Mouse (Mus musculus): Measurements from ENCODE around the gene Ano6. TPM values are rescaled to one million over a fixed set of nuclear protein-coding genes. Genes with fewer than 3 reads are reported as not detected.

Gene Ano6
- polyA plus RNA-seq, 1 experiment = 14.8 TPM

- DNase-seq = no peak
- Histone ChIP-seq H3K4me1 (ENCODE audit: control insufficient read depth, insufficient read depth, low read length) (no peaks in the 10 kb centered on the region; the same call in 1 of the 2 replicates), H3K4me3 (replicated peaks; ENCODE audit: insufficient read depth, low read depth, low read length) (no peak overlapping the region), H3K27me3 (ENCODE audit: control insufficient read depth, insufficient read depth, low read length) (no peaks in the 10 kb centered on the region), H3K27ac (ENCODE audit: insufficient read depth, low read length) (no peak overlapping the region)
- 85% methylated on average over 3 of the region's 3 CpGs for WGBS
- TF ChIP-seq POLR2A (IDR thresholded peaks at IDR 0.05; ENCODE audit: borderline replicate concordance, insufficient read depth, low read length) (no peak), CTCF (IDR thresholded peaks at IDR 0.05; ENCODE audit: borderline replicate concordance, insufficient read depth, low read depth, low read length) (no peak)
Measured at GRCm38 (mm10) chr15:95914963-95915362, 124.3 kb downstream of the Ano6 start.

- 94% methylated on average over 3 of the region's 3 CpGs for WGBS
- no peaks in the 10 kb centered on the region for H3K27me3 ChIP-seq (ENCODE audit: control insufficient read depth, insufficient read depth, low read length)
- H3K4me1 ChIP-seq (ENCODE audit: control insufficient read depth, insufficient read depth, low read length) = no peaks in the 10 kb centered on the region; the same call in 1 of the 2 replicates
- no peak for TF ChIP-seq POLR2A (IDR thresholded peaks at IDR 0.05; ENCODE audit: borderline replicate concordance, insufficient read depth, low read length)
- TF ChIP-seq CTCF (IDR thresholded peaks at IDR 0.05; ENCODE audit: borderline replicate concordance, insufficient read depth, low read depth, low read length) = no peak
- no peak for DNase-seq
- H3K4me3 ChIP-seq (replicated peaks; ENCODE audit: insufficient read depth, low read depth, low read length) = no peak overlapping the region
- H3K27ac ChIP-seq (ENCODE audit: insufficient read depth, low read length) = no peak overlapping the region
Measured at GRCm38 (mm10) chr15:95915477-95915876, 124.8 kb downstream of the Ano6 start.

GRCm38 (mm10) chr15:95917330-95917729 lies 126.7 kb downstream of the Ano6 start:
- WGBS = 90% methylated on average over 3 of the region's 3 CpGs
- no peak overlapping the region for H3K27ac ChIP-seq (ENCODE audit: insufficient read depth, low read length)
- no peaks in the 10 kb centered on the region; the same call in 1 of the 2 replicates for H3K4me1 ChIP-seq (ENCODE audit: control insufficient read depth, insufficient read depth, low read length)
- no peak for DNase-seq
- H3K4me3 ChIP-seq (replicated peaks; ENCODE audit: insufficient read depth, low read depth, low read length) = no peak overlapping the region
- TF ChIP-seq POLR2A (IDR thresholded peaks at IDR 0.05; ENCODE audit: borderline replicate concordance, insufficient read depth, low read length) = no peak
- no peaks in the 10 kb centered on the region for H3K27me3 ChIP-seq (ENCODE audit: control insufficient read depth, insufficient read depth, low read length)

GRCm38 (mm10) chr15:95920047-95920446 lies 129.4 kb downstream of the Ano6 start:
- DNase-seq = no peak
- no peaks in the 10 kb centered on the region for H3K27me3 ChIP-seq (ENCODE audit: control insufficient read depth, insufficient read depth, low read length)

GRCm38 (mm10) chr15:95921072-95921471 lies 130.4 kb downstream of the Ano6 start:
- H3K4me1 ChIP-seq (ENCODE audit: control insufficient read depth, insufficient read depth, low read length) = no peaks in the 10 kb centered on the region; the same call in 1 of the 2 replicates
- no peak for DNase-seq
- TF ChIP-seq POLR2A (IDR thresholded peaks at IDR 0.05; ENCODE audit: borderline replicate concordance, insufficient read depth, low read length) = no peak
- no peak for TF ChIP-seq CTCF (IDR thresholded peaks at IDR 0.05; ENCODE audit: borderline replicate concordance, insufficient read depth, low read depth, low read length)
- WGBS = 89% methylated on average over 3 of the region's 3 CpGs
- H3K4me3 ChIP-seq (replicated peaks; ENCODE audit: insufficient read depth, low read depth, low read length) = no peak overlapping the region
- H3K27me3 ChIP-seq (ENCODE audit: control insufficient read depth, insufficient read depth, low read length) = no peaks in the 10 kb centered on the region
- no peak overlapping the region for H3K27ac ChIP-seq (ENCODE audit: insufficient read depth, low read length)

More at GRCm38 (mm10) chr15:95920047-95920446, 129.4 kb downstream of the Ano6 start:
- whole genome bisulfite sequencing = 20% methylated on average over 9 of the region's 9 CpGs
- no peak for TF ChIP-seq CTCF (IDR thresholded peaks at IDR 0.05; ENCODE audit: borderline replicate concordance, insufficient read depth, low read depth, low read length)
- TF ChIP-seq POLR2A (IDR thresholded peaks at IDR 0.05; ENCODE audit: borderline replicate concordance, insufficient read depth, low read length) = no peak
- no peak overlapping the region for H3K27ac ChIP-seq (ENCODE audit: insufficient read depth, low read length)
- H3K4me1 ChIP-seq (ENCODE audit: control insufficient read depth, insufficient read depth, low read length) = no peaks in the 10 kb centered on the region; the same call in 1 of the 2 replicates
- H3K4me3 ChIP-seq (replicated peaks; ENCODE audit: insufficient read depth, low read depth, low read length) = no peak overlapping the region

GRCm38 (mm10) chr15:95921639-95922038 lies 131.0 kb downstream of the Ano6 start:
- TF ChIP-seq POLR2A (IDR thresholded peaks at IDR 0.05; ENCODE audit: borderline replicate concordance, insufficient read depth, low read length) (no peak), CTCF (IDR thresholded peaks at IDR 0.05; ENCODE audit: borderline replicate concordance, insufficient read depth, low read depth, low read length) (no peak)
- H3K4me3 ChIP-seq (replicated peaks; ENCODE audit: insufficient read depth, low read depth, low read length) = no peak overlapping the region
- no peak for DNase-seq
- no peaks in the 10 kb centered on the region for H3K27me3 ChIP-seq (ENCODE audit: control insufficient read depth, insufficient read depth, low read length)
- no peak overlapping the region for H3K27ac ChIP-seq (ENCODE audit: insufficient read depth, low read length)
- H3K4me1 ChIP-seq (ENCODE audit: control insufficient read depth, insufficient read depth, low read length) = no peaks in the 10 kb centered on the region; the same call in 1 of the 2 replicates
- 90% methylated on average over 4 of the region's 4 CpGs for WGBS

GRCm38 (mm10) chr15:95922558-95922957 lies 131.9 kb downstream of the Ano6 start:
- no peak for DNase-seq
- H3K4me3 ChIP-seq (replicated peaks; ENCODE audit: insufficient read depth, low read depth, low read length) = no peak overlapping the region
- no peaks in the 10 kb centered on the region; the same call in 1 of the 2 replicates for H3K4me1 ChIP-seq (ENCODE audit: control insufficient read depth, insufficient read depth, low read length)
- H3K27me3 ChIP-seq (ENCODE audit: control insufficient read depth, insufficient read depth, low read length) = no peaks in the 10 kb centered on the region
- TF ChIP-seq POLR2A (IDR thresholded peaks at IDR 0.05; ENCODE audit: borderline replicate concordance, insufficient read depth, low read length) (no peak), CTCF (IDR thresholded peaks at IDR 0.05; ENCODE audit: borderline replicate concordance, insufficient read depth, low read depth, low read length) (no peak)
- no peak overlapping the region for H3K27ac ChIP-seq (ENCODE audit: insufficient read depth, low read length)
- WGBS = 91% methylated on average over 6 of the region's 6 CpGs

GRCm38 (mm10) chr15:95925334-95925986 lies 134.8 kb downstream of the Ano6 start:
- Histone ChIP-seq H3K4me3 (replicated peaks; ENCODE audit: insufficient read depth, low read depth, low read length) (no peak overlapping the region), H3K27me3 (ENCODE audit: control insufficient read depth, insufficient read depth, low read length) (no peaks in the 10 kb centered on the region), H3K27ac (ENCODE audit: insufficient read depth, low read length) (no peak overlapping the region), H3K4me1 (ENCODE audit: control insufficient read depth, insufficient read depth, low read length) (no peaks in the 10 kb centered on the region)
- DNase-seq = no peak
- WGBS = 83% methylated on average over 8 of the region's 8 CpGs
- TF ChIP-seq POLR2A (IDR thresholded peaks at IDR 0.05; ENCODE audit: borderline replicate concordance, insufficient read depth, low read length) = no peak
- TF ChIP-seq CTCF (IDR thresholded peaks at IDR 0.05; ENCODE audit: borderline replicate concordance, insufficient read depth, low read depth, low read length) = no peak

Measured in cerebellum, adult 2 months (tissue).